Mouse (Mus musculus) ES-Bruce4 (cell line): ENCODE measurements around the gene Fbxl17. TPM values are rescaled to one million over a fixed set of nuclear protein-coding genes. Genes with fewer than 3 reads are reported as not detected.

Experiments
- H3K27ac ChIP-seq: 2 replicates; pipeline ENCODE4 v1.5.1; 2012; ENCODE audit warnings: low read length, inconsistent platforms; ENCODE audit not compliant: insufficient read depth
- H3K27me3 ChIP-seq: 2 replicates; pipeline ENCODE4 v1.6.1; 2012; ENCODE audit warnings: mild to moderate bottlenecking, low read length, inconsistent platforms; ENCODE audit not compliant: control insufficient read depth, poor library complexity, insufficient read depth, severe bottlenecking
- H3K36me3 ChIP-seq: 2 replicates; pipeline ENCODE4 v1.6.1; 2012; ENCODE audit warnings: inconsistent platforms, mild to moderate bottlenecking, low read length, moderate library complexity; ENCODE audit not compliant: control insufficient read depth, poor library complexity, insufficient read depth, severe bottlenecking
- H3K4me1 ChIP-seq: one replicate; pipeline ENCODE4 v1.8.1; 2011; ENCODE audit warnings: low read length; ENCODE audit not compliant: control insufficient read depth, insufficient read depth
- H3K4me3 ChIP-seq: 2 replicates; pipeline ENCODE4 v1.5.1; 2011; ENCODE audit warnings: low read depth, mild to moderate bottlenecking, low read length
- H3K9ac ChIP-seq: 2 replicates; pipeline ENCODE4 v1.6.1; 2012; ENCODE audit warnings: low read depth, mild to moderate bottlenecking, inconsistent platforms; ENCODE audit not compliant: poor library complexity, severe bottlenecking
- H3K9me3 ChIP-seq: replicated peaks from 2 replicates; pipeline ENCODE4 v1.6.1; 2012; ENCODE audit warnings: mild to moderate bottlenecking, low read length, inconsistent platforms; ENCODE audit not compliant: control insufficient read depth, poor library complexity, insufficient read depth, severe bottlenecking
- CTCF ChIP-seq: IDR thresholded peaks from one replicate; pipeline ENCODE4 v1.8.1; 2011; ENCODE audit warnings: low read depth, low read length
- EP300 ChIP-seq: IDR thresholded peaks from 2 replicates; pipeline ENCODE4 v1.6.1; 2011; ENCODE audit warnings: low read depth, low read length; ENCODE audit not compliant: insufficient read depth
- POLR2A ChIP-seq: IDR thresholded peaks from one replicate; pipeline ENCODE4 v1.8.1; 2011; ENCODE audit warnings: low read length; ENCODE audit not compliant: insufficient read depth
- polyA plus RNA-seq: library from polyadenylated mRNA; stranded (reverse); fragments of >200 nt; gene quantifications from 2 replicates; pipeline ENCODE4 v1.2.4, GENCODE M21; 2011; ENCODE audit warnings: low read depth; ENCODE audit not compliant: missing spikeins, insufficient read depth, insufficient read length

Fbxl17 gene
- polyA plus RNA-seq, 1 experiment, result 11.7 TPM

- Histone ChIP-seq H3K4me3 (no peak overlapping the region), H3K27me3 (no peaks in the 10 kb centered on the region), H3K4me1 (no peaks in the 10 kb centered on the region), H3K27ac (no peak overlapping the region), H3K36me3 (no peaks in the 10 kb centered on the region), H3K9me3 (no peaks in the 10 kb centered on the region), H3K9ac (no peak overlapping the region)
- TF ChIP-seq POLR2A, result no peak
- TF ChIP-seq EP300, result no peak
- no peak for TF ChIP-seq CTCF
These were observed 264.0 kb downstream of the Fbxl17 start for GRCm38 (mm10) chr17:63235821-63236220.

GRCm38 (mm10) chr17:63229111-63229510 is 270.7 kb downstream of the Fbxl17 start:
- Histone ChIP-seq H3K4me3 (no peak overlapping the region), H3K27me3 (no peaks in the 10 kb centered on the region), H3K9ac (no peak overlapping the region), H3K36me3 (no peaks in the 10 kb centered on the region), H3K4me1 (no peaks in the 10 kb centered on the region), H3K27ac (no peak overlapping the region), H3K9me3 (no peaks in the 10 kb centered on the region)
- no peak for TF ChIP-seq CTCF
- TF ChIP-seq POLR2A, result no peak
- no peak for TF ChIP-seq EP300

DNA sequence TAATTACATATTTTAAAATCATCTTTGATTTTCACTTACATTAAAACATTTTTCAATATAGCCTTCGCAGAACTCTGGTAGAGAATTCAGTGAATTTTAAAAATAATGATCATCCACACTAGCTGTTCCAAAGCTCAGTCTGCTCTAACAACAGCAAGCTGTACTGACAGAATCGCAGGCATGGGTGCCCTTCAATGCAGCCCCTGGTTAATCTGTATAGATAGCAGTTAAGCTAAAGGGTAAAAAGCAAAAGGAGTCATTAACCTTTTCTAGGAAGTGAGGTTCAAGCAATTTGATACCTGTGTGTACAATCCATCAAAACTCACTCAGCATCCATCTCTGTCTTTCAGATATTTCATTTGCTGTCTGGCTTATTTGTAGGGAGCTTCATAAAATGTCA is 273.4 kb downstream of the Fbxl17 start:
- Histone ChIP-seq H3K27me3 (no peaks in the 10 kb centered on the region), H3K4me1 (no peaks in the 10 kb centered on the region), H3K9me3 (no peaks in the 10 kb centered on the region), H3K4me3 (no peak overlapping the region), H3K36me3 (no peaks in the 10 kb centered on the region), H3K27ac (no peak overlapping the region), H3K9ac (no peak overlapping the region)
- TF ChIP-seq EP300, result no peak
- no peak for TF ChIP-seq CTCF
- no peak for TF ChIP-seq POLR2A

- TF ChIP-seq POLR2A, result no peak
- TF ChIP-seq CTCF, result no peak
- no peak for TF ChIP-seq EP300
- H3K27ac ChIP-seq, result no peak overlapping the region
- H3K9ac ChIP-seq, result no peak overlapping the region
- H3K9me3 ChIP-seq, result no peaks in the 10 kb centered on the region
- no peaks in the 10 kb centered on the region for H3K27me3 ChIP-seq
- H3K4me3 ChIP-seq, result no peak overlapping the region
- H3K36me3 ChIP-seq, result no peaks in the 10 kb centered on the region
- H3K4me1 ChIP-seq, result no peaks in the 10 kb centered on the region
These were observed 273.9 kb downstream of the Fbxl17 start for GRCm38 (mm10) chr17:63225959-63226358.

- Histone ChIP-seq H3K27ac (no peak overlapping the region), H3K4me1 (no peaks in the 10 kb centered on the region)
- TF ChIP-seq EP300 (no peak), CTCF (no peak), POLR2A (no peak)
These were observed 276.1 kb downstream of the Fbxl17 start for GRCm38 (mm10) chr17:63223675-63224074.

GRCm38 (mm10) chr17:63221632-63222031 is 278.2 kb downstream of the Fbxl17 start:
- Histone ChIP-seq H3K27ac (no peak overlapping the region), H3K9me3 (no peaks in the 10 kb centered on the region), H3K27me3 (no peaks in the 10 kb centered on the region), H3K4me1 (no peaks in the 10 kb centered on the region), H3K4me3 (no peak overlapping the region), H3K36me3 (no peaks in the 10 kb centered on the region), H3K9ac (no peak overlapping the region)
- TF ChIP-seq CTCF (no peak), EP300 (no peak), POLR2A (no peak)

More at GRCm38 (mm10) chr17:63223675-63224074, 276.1 kb downstream of the Fbxl17 start:
- Histone ChIP-seq H3K27me3 (no peaks in the 10 kb centered on the region), H3K4me3 (no peak overlapping the region), H3K9me3 (no peaks in the 10 kb centered on the region), H3K36me3 (no peaks in the 10 kb centered on the region), H3K9ac (no peak overlapping the region)
